Mouse (Mus musculus): ENCODE measurements around the gene Calm1. TPM values are rescaled to one million over a fixed set of nuclear protein-coding genes. Genes with fewer than 3 reads are reported as not detected.

The Calm1 gene
- total and polyA plus RNA-seq, 3 experiments, result 450 to 750 (median 627) TPM

- H3K4me1 ChIP-seq (ENCODE audit: control insufficient read depth in 1 of 2, insufficient read depth in 2 of 2), result no peaks in the 10 kb centered on the region
- no peaks in the 10 kb centered on the region for H3K36me3 ChIP-seq (replicated peaks in 1 of 2; ENCODE audit: control insufficient read depth in 1 of 2, insufficient read depth in 1 of 2, low read length in 1 of 2)
These were observed 49.9 kb downstream of the Calm1 start for GRCm38 (mm10) chr12:100249170-100249569.

GRCm38 (mm10) chr12:100254471-100254870 is 55.2 kb downstream of the Calm1 start:
- no peaks in the 10 kb centered on the region for H3K79me2 ChIP-seq (replicated peaks; ENCODE audit: control insufficient read depth, extremely low read depth, insufficient read depth, poor library complexity, severe bottlenecking)
- H3K4me3 ChIP-seq (replicated peaks in 1 of 3; ENCODE audit: low read depth in 2 of 3, low read length in 2 of 3, poor library complexity in 1 of 3), result no peak overlapping the region
- in situ Hi-C loops (cut with MboI; ENCODE audit: low pct_ligation_motif_present, low pct_unique_long_range_greater_than_20kb, low sequenced_read_pairs) (no loop called here), dilution Hi-C loops (cut with MboI; ENCODE audit: extremely low pct_ligation_motif_present, extremely low pct_unique_long_range_greater_than_20kb, low sequenced_read_pairs) (no loop called here)
- no peak overlapping the region for H3K9ac ChIP-seq (ENCODE audit: insufficient read depth, low read depth)
- TF ChIP-seq ELF1 (IDR thresholded peaks at IDR 0.05; ENCODE audit: low read depth, low read length) (no peak), SMC3 (IDR thresholded peaks at IDR 0.05; ENCODE audit: low read depth, low read length) (no peak), USF2 (conservative IDR thresholded peaks at IDR 0.05; ENCODE audit: low read depth, low read length) (no peak)
- H3K36me3 ChIP-seq (replicated peaks in 1 of 2; ENCODE audit: control insufficient read depth in 1 of 2, insufficient read depth in 1 of 2, low read length in 1 of 2), result no peaks in the 10 kb centered on the region
- no peak overlapping the region for H3K4me2 ChIP-seq (ENCODE audit: insufficient read depth, low read depth, poor library complexity, severe bottlenecking)
- H3K9me3 ChIP-seq (replicated peaks; ENCODE audit: low read length), result no peaks in the 10 kb centered on the region
- peaks cover 6% of the 10 kb centered on the region for H3K27me3 ChIP-seq (replicated peaks)
- H3K27ac ChIP-seq (ENCODE audit: insufficient read depth, low read depth), result no peak overlapping the region
- H3K4me1 ChIP-seq (ENCODE audit: control insufficient read depth in 1 of 2, insufficient read depth in 2 of 2), result no peaks in the 10 kb centered on the region
- DNase-seq (ENCODE audit: extremely low read depth), result no peak

More at GRCm38 (mm10) chr12:100249170-100249569, 49.9 kb downstream of the Calm1 start:
- in situ Hi-C loops (cut with MboI; ENCODE audit: low pct_ligation_motif_present, low pct_unique_long_range_greater_than_20kb, low sequenced_read_pairs), result no loop called here
- Histone ChIP-seq H3K9me3 (replicated peaks; ENCODE audit: low read length) (no peaks in the 10 kb centered on the region), H3K4me3 (replicated peaks in 1 of 3; ENCODE audit: low read depth in 2 of 3, low read length in 2 of 3, poor library complexity in 1 of 3) (no peak overlapping the region), H3K4me2 (ENCODE audit: insufficient read depth, low read depth, poor library complexity, severe bottlenecking) (no peak overlapping the region), H3K27me3 (replicated peaks) (no peaks in the 10 kb centered on the region), H3K79me2 (replicated peaks; ENCODE audit: control insufficient read depth, extremely low read depth, insufficient read depth, poor library complexity, severe bottlenecking) (no peaks in the 10 kb centered on the region), H3K9ac (ENCODE audit: insufficient read depth, low read depth) (no peak overlapping the region), H3K27ac (ENCODE audit: insufficient read depth, low read depth) (no peak overlapping the region)
- no peak for DNase-seq (ENCODE audit: extremely low read depth)
- dilution Hi-C loops (cut with MboI; ENCODE audit: extremely low pct_ligation_motif_present, extremely low pct_unique_long_range_greater_than_20kb, low sequenced_read_pairs), result no loop called here
- TF ChIP-seq USF2 (conservative IDR thresholded peaks at IDR 0.05; ENCODE audit: low read depth, low read length) (no peak), JUND (conservative IDR thresholded peaks at IDR 0.05; ENCODE audit: low read depth, low read length) (no peak), MAFK (IDR thresholded peaks at IDR 0.05; ENCODE audit: insufficient replicate concordance, low read length) (no peak), ZC3H11A (IDR thresholded peaks at IDR 0.05; ENCODE audit: low read depth, low read length) (no peak), UBTF (IDR thresholded peaks at IDR 0.05; ENCODE audit: low read depth, low read length) (no peak), CHD1 (IDR thresholded peaks at IDR 0.05; ENCODE audit: low read depth, low read length) (no peak), USF1 (IDR thresholded peaks at IDR 0.05; ENCODE audit: low read depth, low read length) (no peak), ZNF384 (IDR thresholded peaks at IDR 0.05; ENCODE audit: low read depth, low read length) (no peak), MYC (IDR thresholded peaks at IDR 0.05; ENCODE audit: low read depth, low read length) (no peak), CHD2 (IDR thresholded peaks at IDR 0.05; ENCODE audit: low read length) (no peak), ETS1 (conservative IDR thresholded peaks at IDR 0.05; ENCODE audit: low read depth, low read length) (no peak), SMC3 (IDR thresholded peaks at IDR 0.05; ENCODE audit: low read depth, low read length) (no peak), KAT2A (IDR thresholded peaks at IDR 0.05; ENCODE audit: insufficient replicate concordance, low read length) (no peak)
